Mouse (Mus musculus): ENCODE measurements around the gene Tm7sf2. TPM values are rescaled to one million over a fixed set of nuclear protein-coding genes. Genes with fewer than 3 reads are reported as not detected.

The Tm7sf2 gene
- polyA plus RNA-seq, 1 experiment: 115 TPM

Other genes starting within 250 kb of the Tm7sf2 start
- gene Frmd8, start 193.1 kb downstream of the Tm7sf2 start, polyA plus RNA-seq (2012; rRNA removed): 15.1 and 15.9 TPM in 2 replicates
- 17.3 and 25.7 TPM in 2 replicates for gene Slc25a45, start 190.6 kb downstream of the Tm7sf2 start, polyA plus RNA-seq (2012; rRNA removed)
- 0.70 and 0.75 TPM in 2 replicates for gene Tigd3, start 174.2 kb downstream of the Tm7sf2 start, polyA plus RNA-seq (2012; rRNA removed)
- gene Dpf2, start 155.4 kb downstream of the Tm7sf2 start, polyA plus RNA-seq (2012; rRNA removed): 71.5 and 79.4 TPM in 2 replicates
- 12.9 and 17.6 TPM in 2 replicates for gene Cdc42ep2, start 143.6 kb downstream of the Tm7sf2 start, polyA plus RNA-seq (2012; rRNA removed)
- 29.1 and 43.2 TPM in 2 replicates for gene Pola2, start 104.2 kb downstream of the Tm7sf2 start, polyA plus RNA-seq (2012; rRNA removed)
- gene Slc22a20, start 82.2 kb downstream of the Tm7sf2 start, polyA plus RNA-seq (2012; rRNA removed): not detected in 2 replicates
- 70.6 and 85.2 TPM in 2 replicates for gene Capn1, start 52.5 kb downstream of the Tm7sf2 start, polyA plus RNA-seq (2012; rRNA removed)
- 55.6 and 104 TPM in 2 replicates for gene Syvn1, start 21.8 kb downstream of the Tm7sf2 start, polyA plus RNA-seq (2012; rRNA removed)
- 28.3 and 29.0 TPM in 2 replicates for gene Mrpl49, start 10.6 kb downstream of the Tm7sf2 start, polyA plus RNA-seq (2012; rRNA removed)
- 1,249 and 1,627 TPM in 2 replicates for gene Fau, start 10.5 kb downstream of the Tm7sf2 start, polyA plus RNA-seq (2012; rRNA removed)
- 60.6 and 60.9 TPM in 2 replicates for gene Znhit2, start 7.2 kb downstream of the Tm7sf2 start, polyA plus RNA-seq (2012; rRNA removed)
- gene Vps51, start 8.9 kb upstream of the Tm7sf2 start, polyA plus RNA-seq (2012; rRNA removed): 56.9 and 64.6 TPM in 2 replicates
- gene Tmem262, start 11.7 kb upstream of the Tm7sf2 start, polyA plus RNA-seq (2012; rRNA removed): 1.2 TPM in 1 of 2 replicates, not detected in the other
- gene Gm28374, start 13.9 kb upstream of the Tm7sf2 start, polyA plus RNA-seq (2012; rRNA removed): 0.20 and 0.23 TPM in 2 replicates
- 106 and 118 TPM in 2 replicates for gene Zfpl1, start 16.6 kb upstream of the Tm7sf2 start, polyA plus RNA-seq (2012; rRNA removed)
- gene Cdca5, start 16.6 kb upstream of the Tm7sf2 start, polyA plus RNA-seq (2012; rRNA removed): 1.0 TPM in 2 replicates
- gene AC131692.1, start 26.0 kb upstream of the Tm7sf2 start, polyA plus RNA-seq (2012; rRNA removed): 0.37 TPM in 1 of 2 replicates, not detected in the other
- gene Naaladl1, start 37.4 kb upstream of the Tm7sf2 start, polyA plus RNA-seq (2012; rRNA removed): 0.06 and 0.12 TPM in 2 replicates
- 25.5 and 26.0 TPM in 2 replicates for gene Sac3d1, start 50.3 kb upstream of the Tm7sf2 start, polyA plus RNA-seq (2012; rRNA removed)
- gene Snx15, start 59.9 kb upstream of the Tm7sf2 start, polyA plus RNA-seq (2012; rRNA removed): 27.6 and 31.0 TPM in 2 replicates
- gene Batf2, start 72.6 kb upstream of the Tm7sf2 start, polyA plus RNA-seq (2012; rRNA removed): 2.8 and 2.9 TPM in 2 replicates
- gene Arl2, start 73.2 kb upstream of the Tm7sf2 start, polyA plus RNA-seq (2012; rRNA removed): 141 and 162 TPM in 2 replicates
- 0.16 and 0.22 TPM in 2 replicates for gene Majin, start 116.0 kb upstream of the Tm7sf2 start, polyA plus RNA-seq (2012; rRNA removed)
- 1.7 and 2.8 TPM in 2 replicates for gene Gpha2, start 158.0 kb upstream of the Tm7sf2 start, polyA plus RNA-seq (2012; rRNA removed)
- gene Ppp2r5b, start 167.5 kb upstream of the Tm7sf2 start, polyA plus RNA-seq (2012; rRNA removed): 54.3 and 61.5 TPM in 2 replicates
- gene Atg2a, start 173.3 kb upstream of the Tm7sf2 start, polyA plus RNA-seq (2012; rRNA removed): 23.4 and 25.0 TPM in 2 replicates
- gene Ehd1, start 208.4 kb upstream of the Tm7sf2 start, polyA plus RNA-seq (2012; rRNA removed): 156 and 198 TPM in 2 replicates
- 16.2 and 16.6 TPM in 2 replicates for gene Cdc42bpg, start 238.1 kb upstream of the Tm7sf2 start, polyA plus RNA-seq (2012; rRNA removed)